Mouse (Mus musculus) hematopoietic stem cell, adult 5-6 weeks (primary cell): ENCODE measurements around the gene Mad2l2. TPM values are rescaled to one million over a fixed set of nuclear protein-coding genes. Genes with fewer than 3 reads are reported as not detected.
A peak's percentile ranks its signal among the peaks of the same experiment; 100 is the strongest.
"Not testable (repeated sequence)": the region's sequence is repeated elsewhere in the genome, so short reads cannot be mapped to it uniquely, and the experiment has no call there.

Experiments used
- ATAC-seq, 2 experiments: fragments of 125-278 bp in 1 of 2; replicated peaks in 1 of 2; 2 replicates each; pipeline ENCODE4 v1.8.0; 2016 to 2017; ENCODE audit warnings: inconsistent platforms in 2 of 2, mild to moderate bottlenecking in 2 of 2, moderate number of reproducible peaks in 2 of 2, low read depth in 1 of 2, moderate TSS enrichment in 1 of 2; ENCODE audit not compliant: low FRiP score in 2 of 2, poor library complexity in 2 of 2, severe bottlenecking in 2 of 2, insufficient read depth in 1 of 2, low TSS enrichment in 1 of 2
- total RNA-seq: library from RNA; stranded (forward); fragments of 172-1452, 232-1000 nt; gene quantifications from 2 replicates; pipeline ENCODE4 v1.2.3, GENCODE M21; 2017

Mad2l2 gene
- total RNA-seq, 1 experiment from 2014 or later, result 4.1 TPM

DNA sequence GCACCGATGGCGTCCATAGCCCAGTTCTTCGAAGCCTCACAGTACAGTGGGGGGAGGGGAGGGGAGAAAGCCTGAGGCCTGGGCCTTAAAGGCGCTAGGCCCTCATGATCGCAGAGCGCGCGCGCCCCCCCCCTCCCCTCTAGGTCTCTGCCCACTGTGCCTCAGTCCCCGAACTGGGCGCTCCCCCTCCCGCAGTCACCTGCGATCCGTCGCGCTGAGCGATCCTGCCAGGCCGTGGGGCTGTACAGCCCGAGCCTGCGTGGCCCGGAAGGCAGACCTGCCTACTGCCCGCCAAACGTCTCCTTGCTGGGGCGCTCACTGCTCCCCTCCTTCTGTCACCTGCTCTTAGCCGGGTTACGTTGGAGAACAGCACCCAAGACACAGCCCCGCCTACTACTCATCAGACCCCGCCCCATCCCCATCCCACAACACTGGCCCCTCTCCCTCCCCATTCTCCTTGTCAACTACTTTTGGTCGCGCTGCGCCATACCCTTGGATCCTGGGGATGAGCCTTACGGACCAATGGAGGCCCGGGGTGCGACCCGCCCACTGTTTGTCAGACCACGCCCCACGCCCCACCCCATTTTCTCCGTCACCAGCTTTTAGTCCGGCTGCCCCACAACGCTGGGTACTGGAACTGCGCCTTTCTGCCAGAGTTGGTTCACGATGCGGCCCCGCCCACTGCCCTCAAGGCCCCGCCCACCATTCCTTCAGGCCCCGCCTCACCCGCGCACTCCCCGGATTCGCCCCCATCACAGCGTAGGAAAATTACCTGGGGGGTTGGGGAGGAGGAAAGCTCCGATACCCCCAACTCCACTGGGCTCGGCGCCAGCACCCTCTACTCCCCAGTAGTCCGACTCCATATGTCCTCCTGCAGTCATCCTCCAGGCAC, 29.6 kb downstream of the Mad2l2 start:
- ATAC-seq, result peak; percentile 77 to 80

DNA sequence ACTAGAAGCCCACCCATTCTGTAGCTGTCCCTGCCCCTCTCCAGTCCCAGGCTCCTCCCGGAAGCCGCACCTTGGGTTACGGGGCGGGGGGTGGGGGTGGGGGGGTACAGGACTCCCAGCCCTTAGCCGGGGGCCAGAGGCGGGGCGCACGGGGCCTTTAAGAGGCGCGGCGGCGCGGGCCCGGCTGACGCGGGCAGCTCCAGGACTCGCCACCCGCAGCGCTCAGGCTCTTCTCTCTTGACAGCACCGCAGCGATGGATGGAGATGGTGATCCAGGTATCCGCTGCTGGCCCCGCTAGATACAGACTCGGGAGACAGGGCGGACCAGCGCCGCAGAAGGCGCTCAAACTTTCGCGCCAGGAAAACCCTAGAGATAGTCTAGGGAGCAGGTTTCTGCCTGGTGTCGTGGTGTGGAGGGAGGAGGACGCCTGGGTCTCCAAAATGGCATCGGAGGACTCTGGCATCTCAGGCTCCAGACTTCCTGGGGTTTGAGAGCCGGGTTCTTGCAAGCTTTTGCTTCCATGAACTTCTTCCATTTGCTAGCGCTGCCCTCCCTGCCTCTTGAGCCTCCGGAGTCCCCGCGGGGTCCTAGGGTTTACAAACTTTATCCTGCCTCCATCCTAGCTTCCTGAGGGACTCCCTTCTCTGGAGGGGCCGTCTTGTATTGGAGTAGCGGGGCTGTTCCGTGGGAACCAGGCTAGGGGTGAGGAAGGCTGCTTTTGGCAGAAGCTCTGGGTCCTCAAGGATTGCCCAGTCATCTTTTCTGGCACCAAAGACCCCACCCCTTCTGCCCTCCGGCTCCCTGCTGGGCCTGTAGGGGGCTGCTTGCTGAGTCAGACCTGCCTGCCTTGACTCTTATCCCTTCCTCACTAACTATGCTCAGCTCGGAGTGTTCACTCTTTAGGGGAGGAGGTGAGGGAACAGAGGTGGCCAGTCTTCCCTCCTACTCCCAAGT, 30.5 kb downstream of the Mad2l2 start, which contains the start of the genes Fbxo44 and Fbxo2:
Fbxo44 (minus strand) TSS at position 47 of the 955 bp plus-strand sequence.
Fbxo2 (plus strand) TSS at position 186 of the 955 bp plus-strand sequence.
- peak in 1 of 2 experiments; percentile 2; a peak in 1 of 4 replicates for ATAC-seq

DNA sequence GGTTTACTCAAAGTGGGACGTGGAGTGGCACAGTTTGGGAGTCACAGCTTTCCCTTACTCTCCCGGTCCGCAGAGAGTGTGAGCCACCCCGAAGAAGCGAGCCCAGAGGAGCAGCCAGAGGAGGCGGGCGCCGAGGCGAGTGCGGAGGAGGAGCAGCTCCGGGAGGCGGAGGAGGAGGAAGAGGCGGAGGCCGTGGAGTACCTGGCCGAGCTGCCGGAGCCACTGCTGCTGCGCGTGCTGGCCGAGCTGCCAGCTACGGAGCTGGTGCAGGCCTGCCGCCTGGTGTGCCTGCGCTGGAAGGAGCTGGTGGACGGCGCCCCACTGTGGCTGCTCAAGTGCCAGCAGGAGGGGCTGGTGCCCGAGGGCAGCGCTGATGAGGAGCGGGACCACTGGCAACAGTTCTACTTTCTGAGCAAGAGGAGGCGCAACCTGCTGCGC, 33.8 kb downstream of the Mad2l2 start:
- ATAC-seq, result peak; percentile 59 to 72

DNA sequence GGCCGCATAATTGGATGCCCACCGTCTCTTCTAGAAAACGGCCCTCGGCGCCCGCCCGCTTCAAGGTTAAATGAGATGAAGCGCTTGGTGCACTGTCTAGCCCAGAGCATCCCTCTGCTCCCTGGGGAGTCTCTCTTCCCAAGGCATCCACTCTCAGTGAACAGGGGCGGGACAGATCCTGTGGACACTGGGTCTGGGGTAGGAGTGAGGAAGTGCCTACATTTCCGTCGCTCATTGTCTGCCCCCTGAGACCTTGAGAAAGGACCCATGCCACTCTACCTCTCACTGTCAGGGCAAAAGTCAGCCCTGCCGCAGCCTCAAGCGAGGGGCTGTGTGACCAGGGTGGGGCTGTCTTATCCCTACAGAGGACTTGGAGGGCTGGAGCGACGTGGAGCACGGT, 34.3 kb downstream of the Mad2l2 start:
- no peak for ATAC-seq

DNA sequence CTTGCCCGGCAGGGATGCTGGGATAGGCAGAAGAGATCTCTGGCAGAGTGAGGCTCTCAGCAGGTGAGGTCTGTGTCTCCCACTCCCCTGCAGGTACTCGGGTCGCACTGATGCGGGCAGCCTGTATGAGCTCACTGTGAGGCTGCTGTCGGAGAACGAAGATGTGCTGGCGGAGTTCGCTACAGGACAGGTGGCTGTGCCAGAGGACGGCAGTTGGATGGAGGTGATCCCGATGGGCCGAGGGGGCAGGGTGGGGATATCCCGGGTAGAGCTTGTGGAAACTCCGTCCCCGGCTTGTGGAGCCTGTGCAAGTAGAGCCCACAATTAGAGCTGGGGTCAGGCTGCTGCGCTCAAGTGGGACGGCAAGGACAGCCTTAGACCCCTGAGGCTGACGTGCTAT, 35.4 kb downstream of the Mad2l2 start:
- no peak for ATAC-seq

DNA sequence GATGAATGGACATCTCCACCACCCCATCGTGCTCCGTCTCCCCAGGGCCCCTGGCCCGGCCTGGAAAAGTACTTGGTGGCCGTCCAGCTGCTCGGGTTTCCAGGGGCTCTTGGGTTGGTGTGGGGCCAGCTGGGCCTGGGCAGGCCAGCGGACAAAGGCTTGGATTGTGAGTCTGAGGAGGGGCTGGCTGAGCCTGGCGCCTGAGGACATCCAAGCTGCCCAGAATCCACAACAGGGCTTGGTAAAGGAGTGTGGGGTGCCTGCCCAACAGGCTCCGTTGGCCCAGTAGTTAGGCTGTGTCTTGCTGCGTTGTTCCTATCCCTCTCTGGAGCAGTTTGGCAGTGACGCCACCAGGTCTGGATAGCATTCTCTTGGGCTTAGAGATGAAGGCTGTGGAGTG, 36.2 kb downstream of the Mad2l2 start:
- no peak for ATAC-seq

DNA sequence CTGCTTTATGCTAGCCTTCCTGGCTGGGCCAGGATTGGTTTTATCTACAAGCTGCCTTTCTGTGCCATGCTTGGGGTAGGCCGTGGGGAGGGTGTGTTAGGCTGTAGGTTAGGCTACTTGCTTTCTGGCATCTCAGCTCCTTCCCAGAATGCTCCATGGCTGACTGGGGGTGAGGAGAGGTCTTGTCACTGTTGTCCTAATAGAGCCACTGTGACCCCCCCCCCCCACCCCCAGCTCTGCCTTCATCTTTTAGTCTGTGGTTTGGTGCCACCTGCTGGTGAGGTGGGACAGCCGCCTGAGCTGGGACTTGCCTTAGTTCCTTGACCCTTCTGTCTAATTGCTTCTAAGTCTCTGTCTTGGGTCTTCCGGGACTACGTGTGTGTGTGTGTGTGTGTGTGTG, 36.8 kb downstream of the Mad2l2 start:
- ATAC-seq, result no peak

DNA sequence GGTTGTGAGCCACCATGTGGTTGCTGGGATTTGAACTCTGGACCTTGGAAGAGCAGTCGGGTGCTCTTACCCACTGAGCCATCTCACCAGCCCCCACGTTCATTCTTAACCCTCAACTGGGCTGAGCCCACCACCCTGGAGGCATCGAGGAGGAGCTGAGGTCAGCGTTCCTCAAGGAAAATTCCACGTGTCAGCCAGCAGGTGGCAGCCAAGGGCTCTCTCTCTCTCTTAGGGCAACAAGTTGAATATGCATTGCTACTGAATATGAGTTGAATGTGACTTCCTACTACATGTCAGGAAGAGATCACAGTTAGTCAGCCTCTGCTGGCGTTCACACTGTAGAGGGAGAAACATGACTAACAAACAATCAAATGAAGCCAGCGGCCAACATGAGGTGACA, 38.1 kb downstream of the Mad2l2 start:
- ATAC-seq, result peak; percentile 28 to 33

DNA sequence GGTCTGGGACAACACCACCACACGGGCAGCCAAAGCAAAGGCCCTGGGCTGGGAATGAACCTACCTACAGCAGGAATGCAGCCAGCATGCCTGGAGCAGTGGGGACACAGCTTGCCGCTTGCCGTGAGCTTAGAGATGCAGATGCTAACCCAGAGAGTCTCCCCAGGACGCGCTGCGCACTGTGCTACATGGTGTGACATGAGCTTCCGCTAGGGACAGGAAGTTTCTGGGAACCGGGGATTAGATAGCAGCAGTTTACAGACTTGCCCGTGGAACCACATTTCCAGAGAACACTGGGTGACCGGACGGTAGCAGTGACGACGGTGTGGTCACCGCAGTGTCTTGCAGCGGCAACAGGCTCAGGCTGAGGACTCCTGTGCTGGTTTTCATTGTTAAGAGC, 39.4 kb downstream of the Mad2l2 start:
- peak; percentile 12 to 28; a peak in 2 of 4 replicates for ATAC-seq

DNA sequence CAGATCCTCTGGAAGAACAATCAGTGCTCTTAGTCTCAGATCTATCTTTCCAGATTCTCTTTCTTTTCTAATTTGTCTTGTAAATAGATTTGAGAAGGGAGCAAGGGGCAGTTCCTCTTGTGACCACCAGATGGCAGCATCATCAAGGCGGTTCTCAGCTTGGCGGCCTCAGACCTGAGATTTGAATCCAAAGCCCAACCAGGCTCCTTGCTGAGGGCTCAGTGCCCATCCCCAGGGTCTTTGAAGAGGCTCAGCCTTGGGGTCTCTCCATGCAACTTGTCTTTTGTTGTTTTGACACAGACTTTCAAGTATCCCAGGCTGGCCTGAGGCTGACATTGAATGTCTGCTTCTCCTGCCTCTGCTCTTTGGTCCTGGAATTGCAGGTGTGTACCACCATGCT, 40.7 kb downstream of the Mad2l2 start:
- no peak for ATAC-seq

DNA sequence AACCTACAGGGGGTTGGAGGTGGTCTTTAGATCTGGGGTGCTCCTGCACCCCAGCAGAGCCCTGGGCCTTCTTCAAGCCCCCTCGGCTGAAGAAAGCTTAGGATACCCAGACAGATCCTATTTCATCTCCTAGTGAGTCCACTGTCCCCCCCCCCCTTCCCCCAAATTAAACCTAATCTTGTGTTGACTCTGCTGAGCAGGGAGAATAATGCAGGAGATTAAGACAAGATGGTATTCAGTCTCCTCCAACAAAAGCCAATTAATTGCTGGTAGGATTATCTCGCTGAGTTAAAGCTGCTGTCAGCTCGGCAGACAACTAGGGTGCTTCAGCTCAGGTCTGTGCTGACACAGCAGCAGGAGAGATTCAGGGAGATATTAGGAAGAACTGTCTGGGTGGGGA, 41.1 kb downstream of the Mad2l2 start:
- ATAC-seq, result no peak

DNA sequence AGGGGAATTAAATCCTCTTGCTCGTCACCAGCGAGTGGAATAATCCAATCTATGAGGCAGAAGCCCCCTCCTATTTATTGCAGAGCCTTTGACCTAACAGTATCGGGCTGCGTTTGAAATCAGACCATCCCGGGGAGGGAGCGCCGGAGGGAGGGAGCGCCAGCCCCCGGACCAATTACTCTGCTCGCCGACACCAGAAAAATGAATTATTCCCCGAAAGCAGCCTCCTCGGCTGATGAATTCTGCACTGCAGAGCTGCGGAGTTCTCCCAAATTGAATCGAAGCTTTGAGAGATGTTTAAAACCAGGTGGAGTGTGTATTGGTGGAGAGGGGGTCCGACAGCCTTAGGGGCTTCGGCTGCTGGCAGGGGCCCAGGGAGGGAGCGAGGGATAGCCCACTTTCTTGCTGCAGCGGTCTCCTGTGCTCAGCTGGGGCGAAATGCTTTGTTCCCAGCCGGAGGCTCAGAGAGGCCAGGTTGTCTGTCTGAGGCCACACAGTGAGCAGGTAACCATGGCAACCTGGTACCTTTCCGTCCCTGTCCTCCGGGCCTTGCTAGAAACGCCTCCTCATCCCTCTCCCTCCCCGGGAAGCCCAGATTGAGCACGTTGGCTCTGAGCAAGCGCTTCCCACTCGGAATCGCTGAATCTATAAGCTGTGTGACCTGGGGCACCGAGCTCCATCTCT, 43.8 kb downstream of the Mad2l2 start:
- ATAC-seq, result no peak

DNA sequence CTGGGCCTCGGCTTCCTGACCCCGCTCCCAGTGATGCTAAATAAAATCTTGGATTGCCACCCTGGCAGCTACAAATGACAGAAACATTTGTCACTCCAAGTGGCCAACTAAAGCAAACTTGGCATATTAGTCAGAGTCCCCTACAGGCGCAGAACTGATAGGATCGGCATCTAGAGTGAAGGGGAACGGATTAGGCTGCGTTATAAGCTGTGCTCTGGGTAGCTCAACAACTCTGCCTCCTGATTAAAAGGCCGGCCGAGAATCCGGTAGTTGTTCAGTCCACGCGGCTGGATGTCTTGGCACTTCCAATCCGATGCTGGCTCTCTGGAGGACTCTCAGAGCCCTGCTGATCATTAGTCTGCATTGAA, 44.3 kb downstream of the Mad2l2 start:
- ATAC-seq, result no peak

DNA sequence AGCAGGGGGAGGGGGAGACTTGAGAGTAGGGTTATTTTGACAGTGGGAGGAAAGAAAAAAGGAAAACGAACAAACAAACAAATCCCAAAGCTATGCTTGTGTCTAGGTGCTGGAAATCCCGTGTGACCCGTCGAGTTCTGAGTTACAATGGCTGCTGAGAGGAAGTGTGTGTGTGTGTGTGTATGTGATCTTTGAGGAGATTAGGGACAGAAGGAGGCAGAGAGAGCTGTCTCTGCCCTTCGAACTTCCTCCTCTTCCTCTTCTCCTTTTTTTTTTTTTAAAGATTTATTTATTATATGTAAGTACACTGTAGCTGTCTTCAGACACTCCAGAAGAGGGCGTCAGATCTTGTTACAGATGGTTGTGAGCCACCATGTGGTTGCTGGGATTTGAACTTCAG, 46.4 kb downstream of the Mad2l2 start:
- ATAC-seq, result not testable (repeated sequence)

DNA sequence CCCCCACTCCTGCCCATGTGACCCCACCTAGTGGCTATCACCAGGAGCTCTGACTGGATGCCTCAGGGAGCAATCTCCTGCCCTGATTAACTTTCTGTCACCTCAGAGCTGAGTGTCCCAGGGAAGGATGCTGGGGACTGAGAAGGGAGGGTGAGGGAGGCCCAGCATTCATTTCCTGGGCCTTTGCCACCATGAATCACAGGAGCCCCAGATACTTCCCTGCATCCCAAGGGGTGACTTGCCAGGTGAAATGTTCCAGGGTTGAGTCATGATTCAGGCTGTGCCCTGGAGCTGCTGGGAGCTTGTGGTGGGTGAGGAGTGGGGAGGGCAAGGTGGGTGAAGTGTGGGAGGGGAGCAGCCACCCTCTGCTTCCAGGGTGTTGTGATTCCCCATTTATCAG, 47.5 kb downstream of the Mad2l2 start:
- ATAC-seq, result no peak

DNA sequence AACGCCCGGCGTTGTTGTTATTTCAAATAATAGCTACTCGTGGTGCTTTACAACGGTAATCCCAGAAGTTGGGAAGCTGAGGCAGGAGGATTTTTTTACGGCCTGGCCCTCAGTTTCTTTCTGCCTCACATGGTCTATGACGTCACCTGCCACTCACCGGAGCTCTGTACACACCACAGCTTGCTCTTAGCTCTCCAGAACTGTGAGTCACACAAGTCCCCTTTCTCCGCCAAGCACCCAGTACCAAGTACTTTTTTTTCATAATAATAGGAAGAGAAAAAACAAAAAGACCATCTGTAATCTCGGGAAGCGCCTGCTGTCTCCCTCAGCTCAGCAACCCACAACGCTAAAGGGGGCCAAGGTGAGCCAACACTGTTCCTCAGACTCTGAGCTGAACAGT, 51.3 kb downstream of the Mad2l2 start:
- no peak for ATAC-seq

DNA sequence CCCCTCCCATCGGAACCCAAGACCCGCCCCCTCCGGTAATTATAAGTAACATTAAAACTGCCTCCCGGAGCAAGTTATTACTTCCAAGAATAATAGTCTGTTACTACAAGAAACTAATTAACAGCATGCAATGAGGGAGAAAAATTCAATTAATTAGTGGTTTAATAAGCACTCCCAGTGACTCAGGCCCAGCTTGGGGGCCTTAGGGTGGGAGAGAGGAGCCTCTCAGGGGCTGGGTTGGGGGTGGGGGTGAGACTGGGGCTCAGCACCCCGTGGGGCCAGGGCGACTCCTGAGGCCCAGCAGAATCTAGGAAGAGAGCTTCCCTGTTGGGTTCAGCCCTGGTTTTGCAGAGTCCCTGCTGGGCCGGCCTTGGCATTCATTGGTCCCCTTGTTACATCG, 52.2 kb downstream of the Mad2l2 start:
- ATAC-seq, result no peak
